Mouse (Mus musculus): ENCODE results near the gene Sema6b.

DNA sequence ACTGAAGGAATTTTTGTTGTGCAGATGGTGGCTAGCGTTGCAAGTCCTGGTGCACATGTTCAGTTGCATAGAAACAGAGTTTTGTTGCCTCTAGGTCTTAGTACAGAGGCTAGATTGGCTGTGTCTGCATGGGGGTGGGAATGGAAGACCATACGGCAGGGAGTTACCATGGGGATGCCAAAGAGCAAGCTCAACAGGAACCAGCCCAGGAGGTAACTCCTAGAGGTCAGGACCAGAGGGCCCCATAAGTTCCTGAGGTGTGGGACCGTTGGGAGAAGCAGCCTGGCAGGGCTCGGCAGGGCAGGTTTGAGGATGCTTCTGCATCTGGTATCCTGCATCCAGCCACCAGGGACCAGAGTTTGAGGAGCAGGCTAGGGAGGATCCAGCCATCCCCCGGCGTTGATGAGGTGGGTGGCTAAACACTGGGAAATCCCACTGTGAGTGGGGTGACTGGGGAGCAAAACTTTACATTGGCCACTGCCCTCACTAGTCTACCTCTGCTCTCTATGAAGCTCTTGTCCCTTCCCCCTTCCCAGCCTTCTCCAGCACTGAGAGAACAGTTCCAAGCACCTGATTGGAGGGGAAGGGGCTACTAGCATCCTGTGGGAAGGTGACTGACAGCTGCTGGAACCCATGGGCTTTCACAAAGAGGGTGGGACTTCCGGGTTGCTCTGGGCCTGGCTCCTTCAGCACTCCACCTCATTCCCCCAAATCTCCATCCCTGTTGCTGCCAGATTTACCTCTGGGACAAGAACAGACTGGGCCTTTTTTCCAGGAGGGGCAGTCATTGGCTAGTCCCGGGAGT is 59.2 kb downstream of the Sema6b start:
- TF ChIP-seq MAX (IDR thresholded peaks at IDR 0.05; ENCODE audit: low read length) (no peak), JUN (IDR thresholded peaks at IDR 0.05; ENCODE audit: insufficient read depth, low read depth, low read length) (no peak), SMC3 (IDR thresholded peaks at IDR 0.05; ENCODE audit: low read depth, low read length) (no peak), MYC (IDR thresholded peaks at IDR 0.05; ENCODE audit: low read depth, low read length) (no peak), E2F4 (IDR thresholded peaks at IDR 0.05; ENCODE audit: insufficient replicate concordance, low read depth, low read length) (no peak), NRF1 (IDR thresholded peaks at IDR 0.05; ENCODE audit: low read depth, low read length) (no peak), CTCF (conservative IDR thresholded peaks at IDR 0.05 in 1 of 2, IDR thresholded peaks at IDR 0.05 in 1 of 2; ENCODE audit: low read depth in 2 of 2, low read length in 2 of 2) (no peak), CHD2 (IDR thresholded peaks at IDR 0.05; ENCODE audit: low read length) (peak; percentile 94)
